Mouse (Mus musculus): ENCODE measurements around the gene Hist1h1c. TPM values are rescaled to one million over a fixed set of nuclear protein-coding genes. Genes with fewer than 3 reads are reported as not detected.
A peak's percentile ranks its signal among the peaks of the same experiment; 100 is the strongest.
"Not testable (repeated sequence)": the region's sequence is repeated elsewhere in the genome, so short reads cannot be mapped to it uniquely, and the experiment has no call there.

Hist1h1c gene
- polyA plus RNA-seq, 1 experiment from 2014 or later: 17.2 TPM

- H3K27ac ChIP-seq: peak overlapping the region; percentile 63; the same call in 1 of the 2 replicates
Observed at GRCm38 (mm10) chr13:23742007-23742406, 3.4 kb downstream of the Hist1h1c start.

GRCm38 (mm10) chr13:23743215-23743614 lies 4.6 kb downstream of the Hist1h1c start:
- Histone ChIP-seq H3K9me3 (no peaks in the 10 kb centered on the region), H3K4me1 (peaks cover 16% of the 10 kb centered on the region), H3K27ac (no peak overlapping the region), H3K4me3 (no peak overlapping the region), H3K27me3 (ENCODE audit: insufficient read depth, poor library complexity, severe bottlenecking) (no peaks in the 10 kb centered on the region), H3K36me3 (no peaks in the 10 kb centered on the region)
- no peak for DNase-seq (ENCODE audit: low spot score)
- WGBS: 84% methylated on average over 5 of the region's 5 CpGs

More at GRCm38 (mm10) chr13:23742007-23742406, 3.4 kb downstream of the Hist1h1c start:
- Histone ChIP-seq H3K4me1 (peaks cover 9% of the 10 kb centered on the region; the same call in 1 of the 2 replicates), H3K4me3 (no peak overlapping the region), H3K9me3 (no peaks in the 10 kb centered on the region), H3K27me3 (ENCODE audit: insufficient read depth, poor library complexity, severe bottlenecking) (no peaks in the 10 kb centered on the region), H3K36me3 (no peaks in the 10 kb centered on the region)
- DNase-seq (ENCODE audit: low spot score): no peak

DNA sequence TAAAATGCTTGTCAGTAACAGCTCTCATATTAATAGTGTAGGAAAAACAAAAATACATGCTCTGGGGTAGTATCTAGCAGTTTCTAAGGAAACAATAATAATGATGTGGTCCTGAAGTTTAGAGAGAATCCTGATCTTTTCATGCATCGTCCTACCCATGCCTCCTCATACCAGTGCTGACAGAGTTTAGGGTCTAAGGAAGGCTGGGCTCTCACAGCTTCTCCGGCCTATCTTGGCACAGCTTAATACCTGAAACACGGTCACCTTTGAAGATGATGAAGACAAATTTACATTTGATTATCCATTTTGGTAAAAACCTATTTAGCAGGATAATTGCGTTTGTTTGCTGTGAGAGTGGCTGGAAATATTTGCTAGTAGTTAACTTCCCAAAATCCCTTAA lies 5.4 kb downstream of the Hist1h1c start:
- no peaks in the 10 kb centered on the region for H3K27me3 ChIP-seq (ENCODE audit: insufficient read depth, poor library complexity, severe bottlenecking)
- no peaks in the 10 kb centered on the region for H3K36me3 ChIP-seq
- H3K4me1 ChIP-seq: peaks cover 20% of the 10 kb centered on the region
- DNase-seq (ENCODE audit: low spot score): no peak
- 44% methylated on average over 4 of the region's 4 CpGs for WGBS
- H3K4me3 ChIP-seq: peak overlapping the region; percentile 60
- H3K27ac ChIP-seq: peak overlapping the region; percentile 98; the same call in 1 of the 2 replicates
- no peaks in the 10 kb centered on the region for H3K9me3 ChIP-seq

- no peak for DNase-seq (ENCODE audit: low spot score)
- peak overlapping the region; percentile 98 for H3K27ac ChIP-seq
- H3K4me1 ChIP-seq: peaks cover 20% of the 10 kb centered on the region
- 3% methylated on average over 15 of the region's 36 CpGs for WGBS
- H3K36me3 ChIP-seq: no peaks in the 10 kb centered on the region
- H3K4me3 ChIP-seq: peak overlapping the region; percentile 60
- H3K9me3 ChIP-seq: no peaks in the 10 kb centered on the region
- H3K27me3 ChIP-seq (ENCODE audit: insufficient read depth, poor library complexity, severe bottlenecking): no peaks in the 10 kb centered on the region
Observed at GRCm38 (mm10) chr13:23744421-23745380, 6.1 kb downstream of the Hist1h1c start.

- DNase-seq (ENCODE audit: low spot score): peak; percentile 93
- 2% methylated on average over 28 of the region's 28 CpGs for WGBS
- peak within 1 kb of the TSS; percentile 98 for H3K27ac ChIP-seq
Observed at GRCm38 (mm10) chr13:23745381-23746161, 7.0 kb downstream of the Hist1h1c start, which contains the start of gene Hist1h3c. Gene Hist1h3c, minus strand, starts transcription at chr13:23745602.

GRCm38 (mm10) chr13:23746201-23747080 lies 7.8 kb downstream of the Hist1h1c start, which contains the start of gene Hist1h2bb:
Gene Hist1h2bb, plus strand, starts transcription at chr13:23746734.
- under 1% methylated on average over 45 of the region's 58 CpGs for WGBS
- not testable (repeated sequence) for H3K27me3 ChIP-seq (ENCODE audit: insufficient read depth, poor library complexity, severe bottlenecking); H3K9me3 ChIP-seq; H3K36me3 ChIP-seq
- H3K27ac ChIP-seq: peak within 1 kb of the TSS; percentile 98
- peak within 1 kb of the TSS; percentile 60 for H3K4me3 ChIP-seq
- DNase-seq (ENCODE audit: low spot score): peak; percentile 92
- peaks cover 20% of the 10 kb centered on the region for H3K4me1 ChIP-seq

More at GRCm38 (mm10) chr13:23745381-23746161, 7.0 kb downstream of the Hist1h1c start, which contains the start of gene Hist1h3c:
- peak within 1 kb of the TSS; percentile 60 for H3K4me3 ChIP-seq
- H3K27me3 ChIP-seq (ENCODE audit: insufficient read depth, poor library complexity, severe bottlenecking): no peaks in the 10 kb centered on the region
- H3K4me1 ChIP-seq: peaks cover 20% of the 10 kb centered on the region
- H3K9me3 ChIP-seq: no peaks in the 10 kb centered on the region
- no peaks in the 10 kb centered on the region for H3K36me3 ChIP-seq

- Histone ChIP-seq H3K4me1 (peaks cover 14% of the 10 kb centered on the region), H3K27me3 (ENCODE audit: insufficient read depth, poor library complexity, severe bottlenecking) (no peaks in the 10 kb centered on the region), H3K4me3 (peak overlapping the region; percentile 60), H3K36me3 (no peaks in the 10 kb centered on the region), H3K27ac (peak overlapping the region; percentile 98), H3K9me3 (no peaks in the 10 kb centered on the region)
- 6% methylated on average over 13 of the region's 13 CpGs for WGBS
- no peak for DNase-seq (ENCODE audit: low spot score)
Observed at GRCm38 (mm10) chr13:23747081-23747891, 8.7 kb downstream of the Hist1h1c start.

- H3K27ac ChIP-seq: peak overlapping the region; percentile 98
- 14% methylated on average over 4 of the region's 4 CpGs for WGBS
- no peaks in the 10 kb centered on the region for H3K36me3 ChIP-seq
- H3K9me3 ChIP-seq: no peaks in the 10 kb centered on the region
- H3K4me1 ChIP-seq: peaks cover 17% of the 10 kb centered on the region
- no peaks in the 10 kb centered on the region for H3K27me3 ChIP-seq (ENCODE audit: insufficient read depth, poor library complexity, severe bottlenecking)
- no peak for DNase-seq (ENCODE audit: low spot score)
- H3K4me3 ChIP-seq: peak overlapping the region; percentile 18; the same call in 1 of the 2 replicates
Observed at GRCm38 (mm10) chr13:23747892-23748288, 9.3 kb downstream of the Hist1h1c start.

DNA sequence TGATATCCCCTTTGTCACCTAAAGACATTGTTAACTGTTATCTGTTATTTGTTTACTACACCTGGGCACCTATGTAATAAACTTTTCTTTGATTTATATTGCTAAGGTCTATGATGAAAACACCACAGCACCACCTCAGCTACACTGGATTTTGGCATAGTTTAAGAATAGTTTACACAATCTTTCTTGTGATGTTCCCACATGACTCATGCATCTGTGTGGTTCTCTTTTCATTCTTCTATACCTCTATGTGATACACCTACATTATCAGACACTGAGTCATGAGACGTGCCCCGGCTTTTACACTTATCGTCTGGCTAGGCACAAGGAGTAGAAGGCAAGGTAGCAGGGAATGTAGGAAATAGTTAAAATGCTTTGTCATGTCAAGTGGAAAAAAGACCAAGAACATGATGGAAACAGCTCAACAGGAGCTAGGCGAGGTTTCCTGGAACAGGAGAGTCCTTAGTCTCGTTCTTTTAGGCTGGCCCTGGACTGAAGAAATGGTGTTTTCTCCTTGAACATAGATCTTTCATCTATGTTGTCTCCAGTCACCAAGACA lies 11.0 kb downstream of the Hist1h1c start:
- Histone ChIP-seq H3K4me1 (peaks cover 16% of the 10 kb centered on the region), H3K36me3 (no peaks in the 10 kb centered on the region), H3K4me3 (no peak overlapping the region), H3K27me3 (ENCODE audit: insufficient read depth, poor library complexity, severe bottlenecking) (no peaks in the 10 kb centered on the region), H3K9me3 (no peaks in the 10 kb centered on the region), H3K27ac (peak overlapping the region; percentile 98)
- DNase-seq (ENCODE audit: low spot score): no peak
- WGBS: 84% methylated on average over 5 of the region's 5 CpGs

DNA sequence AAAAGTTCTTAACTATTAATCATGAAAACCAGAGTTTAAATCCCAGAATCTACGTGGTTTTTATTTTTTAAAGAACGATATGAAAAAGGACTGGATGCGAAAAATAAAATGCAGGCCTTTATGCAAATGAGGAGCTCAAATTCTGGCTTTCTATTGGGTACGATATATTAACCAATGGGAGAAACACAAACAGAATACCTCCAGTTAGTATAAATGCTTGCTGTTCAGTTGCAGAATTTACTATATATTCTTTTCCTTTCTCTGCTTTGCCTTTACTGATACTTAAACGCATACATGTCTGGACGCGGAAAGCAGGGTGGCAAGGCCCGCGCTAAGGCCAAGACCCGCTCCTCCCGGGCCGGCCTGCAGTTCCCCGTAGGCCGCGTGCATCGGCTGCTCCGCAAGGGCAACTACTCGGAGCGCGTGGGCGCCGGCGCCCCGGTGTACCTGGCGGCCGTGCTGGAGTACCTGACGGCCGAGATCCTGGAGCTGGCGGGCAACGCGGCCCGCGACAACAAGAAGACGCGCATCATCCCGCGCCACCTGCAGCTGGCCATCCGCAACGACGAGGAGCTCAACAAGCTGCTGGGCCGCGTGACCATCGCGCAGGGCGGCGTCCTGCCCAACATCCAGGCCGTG lies 12.3 kb downstream of the Hist1h1c start, which contains the start of gene Hist1h2ab:
Hist1h2ab (plus strand) TSS at position 288 of the 639 bp plus-strand sequence.
- H3K4me1 ChIP-seq: peaks cover 16% of the 10 kb centered on the region
- H3K27ac ChIP-seq: peak within 1 kb of the TSS; percentile 98
- H3K4me3 ChIP-seq: peak within 1 kb of the TSS; percentile 55
- H3K27me3 ChIP-seq (ENCODE audit: insufficient read depth, poor library complexity, severe bottlenecking); H3K36me3 ChIP-seq; H3K9me3 ChIP-seq: not testable (repeated sequence)
- 3% methylated on average over 29 of the region's 47 CpGs for WGBS
- peak; percentile 92 for DNase-seq (ENCODE audit: low spot score)

GRCm38 (mm10) chr13:23751478-23751956 lies 12.9 kb downstream of the Hist1h1c start:
- 2% methylated on average over 11 of the region's 11 CpGs for WGBS
- Histone ChIP-seq H3K27me3 (ENCODE audit: insufficient read depth, poor library complexity, severe bottlenecking) (no peaks in the 10 kb centered on the region), H3K9me3 (no peaks in the 10 kb centered on the region), H3K4me3 (peak overlapping the region; percentile 55), H3K36me3 (no peaks in the 10 kb centered on the region), H3K27ac (peak overlapping the region; percentile 98), H3K4me1 (peaks cover 16% of the 10 kb centered on the region)
- no peak for DNase-seq (ENCODE audit: low spot score)

All from heart, embryonic 10.5 days (tissue).